Mouse (Mus musculus) lung, embryonic 16.5 days (tissue): ENCODE data around the gene Chml. TPM values are rescaled to one million over a fixed set of nuclear protein-coding genes. Genes with fewer than 3 reads are reported as not detected.

Source experiments
- ATAC-seq: fragments of 200-750 bp; cut with Nextera tagmentation; 2 replicates; pipeline ENCODE4 v1.8.0; 2017; ENCODE audit warnings: low read depth, mild to moderate bottlenecking, moderate library complexity
- H3K27ac ChIP-seq: fragments of 300-500 bp; sonication (generic); 2 replicates; pipeline ENCODE4 v1.5.1; 2014; ENCODE audit warnings: mild to moderate bottlenecking, control low read depth, low read length
- H3K27me3 ChIP-seq: fragments of 300-500 bp; sonication (generic); 2 replicates; pipeline ENCODE4 v1.6.1; 2014; ENCODE audit warnings: low read depth, low read length, mixed read lengths; ENCODE audit not compliant: control insufficient read depth, insufficient read depth
- H3K36me3 ChIP-seq: fragments of 300-500 bp; sonication (generic); 2 replicates; pipeline ENCODE4 v1.6.1; 2014; ENCODE audit warnings: low read length; ENCODE audit not compliant: control insufficient read depth, insufficient read depth
- H3K4me1 ChIP-seq: fragments of 300-500 bp; sonication (generic); replicated peaks from 2 replicates; pipeline ENCODE4 v1.6.1; 2014; ENCODE audit warnings: low read length, mixed read lengths; ENCODE audit not compliant: control insufficient read depth, insufficient read depth
- H3K4me2 ChIP-seq: fragments of 300-500 bp; sonication (generic); 2 replicates; pipeline ENCODE4 v1.6.1; 2014; ENCODE audit warnings: low read depth, low read length, control low read depth
- H3K4me3 ChIP-seq: fragments of 300-500 bp; sonication (generic); 2 replicates; pipeline ENCODE4 v1.5.1; 2014; ENCODE audit warnings: mild to moderate bottlenecking, low read length, control low read depth
- H3K9ac ChIP-seq: fragments of 300-500 bp; sonication (generic); 2 replicates; pipeline ENCODE4 v1.6.1; 2014; ENCODE audit warnings: low read length, control low read depth
- H3K9me3 ChIP-seq: fragments of 300-500 bp; sonication (generic); 2 replicates; pipeline ENCODE4 v1.6.1; 2016; ENCODE audit warnings: low read length; ENCODE audit not compliant: control insufficient read depth
- WGBS: fragments of 180-500 bp; shearing (Covaris S2); extraction: QIAGEN DNeasy Blood & Tissue Kit; methylation state at CpG from one replicate; pipeline ENCODE4 v1.1.7; 2014; 5-methylcytosine and 5-hydroxymethylcytosine counted together
- polyA plus RNA-seq: library from polyadenylated mRNA; unstranded; fragments of >200 nt; fragmentation: Nextera tagmentation; extraction: Ambion mirVana; gene quantifications from 2 replicates; pipeline ENCODE4 v1.2.1, GENCODE M21; 2015

Gene Chml
- polyA plus RNA-seq, 1 experiment from 2014 or later = 2.6 TPM

GRCm38 (mm10) chr1:175637677-175638076, 55.0 kb downstream of the Chml start:
- no peak for ATAC-seq
- Histone ChIP-seq H3K27ac (no peak overlapping the region), H3K4me1 (no peaks in the 10 kb centered on the region), H3K27me3 (no peaks in the 10 kb centered on the region), H3K9me3 (no peaks in the 10 kb centered on the region), H3K36me3 (no peaks in the 10 kb centered on the region), H3K9ac (no peak overlapping the region), H3K4me2 (no peak overlapping the region), H3K4me3 (no peak overlapping the region)
- WGBS = 54% methylated on average over 7 of the region's 7 CpGs

DNA sequence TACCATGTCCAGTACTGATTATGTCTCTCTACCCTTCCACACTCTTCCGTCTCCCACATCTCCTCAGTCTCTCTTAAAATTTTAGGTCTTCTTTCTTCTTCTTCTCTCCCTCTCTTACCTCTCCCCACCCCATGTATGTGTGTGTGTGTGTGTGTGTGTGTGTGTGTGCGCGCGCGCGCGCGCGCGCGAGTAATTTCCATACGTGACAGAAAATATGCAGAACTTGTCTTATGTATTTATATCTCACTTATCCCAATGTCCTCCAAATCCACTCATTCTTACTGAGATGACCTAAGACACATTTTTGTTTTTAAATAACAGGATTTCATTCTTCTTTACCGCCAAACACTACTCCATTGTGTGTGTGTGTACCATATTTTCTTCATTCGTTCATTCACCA, 60.2 kb downstream of the Chml start:
- no peak for ATAC-seq
- H3K4me3 ChIP-seq = no peak overlapping the region
- no peak overlapping the region for H3K4me2 ChIP-seq
- no peak overlapping the region for H3K27ac ChIP-seq
- WGBS = 96% methylated on average over 13 of the region's 14 CpGs
- no peak overlapping the region for H3K9ac ChIP-seq
- H3K27me3 ChIP-seq = no peaks in the 10 kb centered on the region
- no peaks in the 10 kb centered on the region for H3K36me3 ChIP-seq
- H3K9me3 ChIP-seq = no peaks in the 10 kb centered on the region
- H3K4me1 ChIP-seq = no peaks in the 10 kb centered on the region

Other genes with a start within 250 kb of the Chml start
- gene Rgs7, start 200.4 kb downstream of the Chml start, polyA plus RNA-seq = 0.39 and 0.41 TPM in 2 replicates
- gene Kmo, start 72.5 kb downstream of the Chml start, polyA plus RNA-seq = 0.31 and 0.45 TPM in 2 replicates
- gene Fh1, start 67.3 kb downstream of the Chml start, polyA plus RNA-seq = 101 and 103 TPM in 2 replicates
- gene Opn3, start 125 bp downstream of the Chml start, polyA plus RNA-seq = 4.5 and 5.4 TPM in 2 replicates
- gene Wdr64, start 5.7 kb upstream of the Chml start, polyA plus RNA-seq = not detected in 2 replicates
- 61.9 and 73.3 TPM in 2 replicates for gene Exo1, start 187.7 kb upstream of the Chml start, polyA plus RNA-seq
- gene Gm38100, start 227.4 kb upstream of the Chml start, polyA plus RNA-seq = 0.15 TPM in 1 of 2 replicates, not detected in the other